Mouse (Mus musculus) gastrocnemius, adult 2 months (tissue): Measurements from ENCODE around the gene Plvap. TPM values are rescaled to one million over a fixed set of nuclear protein-coding genes. Genes with fewer than 3 reads are reported as not detected.

Experiments
- DNase-seq: peaks from one replicate; pipeline ENCODE4 v3.0.0; 2022
- H3K27ac ChIP-seq: fragments of 200-600 bp; 2 replicates; pipeline ENCODE4 v1.8.1; 2022; ENCODE audit warnings: mild to moderate bottlenecking
- H3K4me3 ChIP-seq: fragments of 200-600 bp; 2 replicates; pipeline ENCODE4 v1.8.1; 2022; ENCODE audit warnings: mild to moderate bottlenecking, moderate library complexity
- CTCF ChIP-seq: fragments of 200-600 bp; IDR thresholded peaks from 2 replicates; pipeline ENCODE4 v1.8.1; 2022; ENCODE audit warnings: antibody characterized with exemption, mild to moderate bottlenecking, moderate library complexity
- intact Hi-C: fragments of 180-260 bp; cut with DNase I; formaldehyde crosslinking; loops from one replicate; pipeline ENCODE4 v1.15.1; 2025
- total RNA-seq, 2 experiments: library from RNA; stranded (reverse); gene quantifications; 2 replicates each; pipeline ENCODE4 v1.2.3; 2021

Plvap gene
- total RNA-seq, 2 experiments from 2014 or later: 9.3 to 11.6 TPM

- no peak overlapping the region for H3K27ac ChIP-seq
- intact Hi-C loops: loop anchor here (5.0 kb wide), 1 partner anchor 90 kb away; no protein-coding TSS in a partner anchor
- TF ChIP-seq CTCF: no peak
- no peak for DNase-seq
- H3K4me3 ChIP-seq: no peak overlapping the region
Measured at GRCm38 (mm10) chr8:71467201-71467600, 44.4 kb downstream of the Plvap start.

DNA sequence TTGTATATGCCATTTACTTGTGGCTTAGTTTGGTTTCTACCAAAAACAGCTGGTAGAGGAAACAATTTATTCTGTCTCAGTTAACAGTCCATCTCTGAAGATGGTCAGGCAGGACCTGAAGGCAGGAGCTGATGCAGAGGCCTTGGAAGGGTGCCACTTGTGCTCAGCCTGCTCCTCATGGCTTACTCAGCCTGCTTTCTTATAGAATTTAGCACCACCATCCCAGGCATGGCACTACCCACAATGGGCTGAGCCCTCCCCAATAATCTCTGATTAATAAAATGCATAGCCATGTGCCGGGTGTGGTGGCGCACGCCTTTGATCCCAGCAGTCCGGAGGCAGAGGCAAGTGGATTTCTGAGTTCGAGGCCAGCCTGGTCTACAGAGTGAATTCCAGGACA is 45.4 kb downstream of the Plvap start:
- no peak for DNase-seq
- no peak for TF ChIP-seq CTCF
- Histone ChIP-seq H3K27ac (no peak overlapping the region), H3K4me3 (peak overlapping the region; percentile 89; the same call in 1 of the 2 replicates)
- intact Hi-C loops: loop anchor here (5.0 kb wide), 1 partner anchor 89 kb away; no protein-coding TSS in a partner anchor

GRCm38 (mm10) chr8:71465733-71466132 is 45.8 kb downstream of the Plvap start:
- TF ChIP-seq CTCF: no peak
- DNase-seq: no peak
- H3K4me3 ChIP-seq: peak overlapping the region; percentile 89
- intact Hi-C loops: loop anchor here (5.0 kb wide), 1 partner anchor 88 kb away; no protein-coding TSS in a partner anchor
- H3K27ac ChIP-seq: peak overlapping the region; percentile 95

DNA sequence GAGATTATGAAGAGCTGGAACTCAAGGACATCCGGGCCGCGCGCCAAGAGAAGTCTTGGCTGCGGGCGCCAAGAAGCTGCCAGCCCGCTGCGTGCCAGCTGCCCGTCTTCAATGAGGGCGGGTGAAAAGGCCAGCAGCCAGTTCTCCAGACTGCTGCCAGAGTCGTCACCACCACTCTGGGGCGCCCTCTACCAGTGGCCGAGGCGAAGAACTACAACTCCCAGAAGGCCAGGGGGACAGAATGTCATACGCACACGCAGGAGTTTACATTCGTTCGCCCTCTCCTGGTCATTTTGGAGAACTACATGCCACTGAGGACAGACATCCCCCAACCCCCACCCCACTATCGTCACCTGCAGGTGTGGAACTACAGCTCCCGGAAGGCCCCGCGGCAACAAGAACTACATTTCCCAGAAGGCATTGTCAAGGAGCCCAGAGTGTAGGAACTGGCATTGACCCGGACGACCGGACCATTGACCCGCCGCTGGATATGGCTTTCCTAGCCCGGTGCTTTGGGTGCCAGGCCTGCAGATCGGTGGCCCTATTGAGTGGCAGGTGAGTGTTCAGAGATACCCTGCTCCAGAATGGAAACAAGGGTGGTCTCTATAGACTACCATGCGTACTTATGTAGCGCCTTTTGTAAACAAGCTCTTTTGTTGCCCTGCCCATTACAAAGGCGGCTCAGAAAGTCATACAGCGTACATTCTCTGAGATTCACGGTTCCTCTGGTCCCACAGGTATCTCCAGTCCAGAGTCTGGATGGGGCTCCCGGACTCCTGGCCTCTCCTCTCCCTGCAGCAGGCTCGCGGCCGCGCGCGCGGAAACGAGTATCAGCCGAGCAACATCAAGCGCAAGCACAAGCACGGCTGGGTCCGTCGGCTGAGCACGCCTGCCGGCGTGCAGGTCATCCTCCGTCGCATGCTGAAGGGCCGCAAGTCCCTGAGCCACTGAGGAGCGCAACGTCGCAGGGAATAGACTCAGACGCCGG is 46.7 kb downstream of the Plvap start, which contains the start of gene Mrpl34:
Mrpl34 (plus strand) TSS at position 447 of the 988 bp plus-strand sequence.
- intact Hi-C loops: loop anchor here (5.0 kb wide), 1 partner anchor 88 kb away; no protein-coding TSS in a partner anchor
- Histone ChIP-seq H3K4me3 (peak within 1 kb of the TSS; percentile 89), H3K27ac (peak within 1 kb of the TSS; percentile 95)
- peak; percentile 98 for DNase-seq
- TF ChIP-seq CTCF: peak; percentile 99; the same call in 1 of the 2 replicates

DNA sequence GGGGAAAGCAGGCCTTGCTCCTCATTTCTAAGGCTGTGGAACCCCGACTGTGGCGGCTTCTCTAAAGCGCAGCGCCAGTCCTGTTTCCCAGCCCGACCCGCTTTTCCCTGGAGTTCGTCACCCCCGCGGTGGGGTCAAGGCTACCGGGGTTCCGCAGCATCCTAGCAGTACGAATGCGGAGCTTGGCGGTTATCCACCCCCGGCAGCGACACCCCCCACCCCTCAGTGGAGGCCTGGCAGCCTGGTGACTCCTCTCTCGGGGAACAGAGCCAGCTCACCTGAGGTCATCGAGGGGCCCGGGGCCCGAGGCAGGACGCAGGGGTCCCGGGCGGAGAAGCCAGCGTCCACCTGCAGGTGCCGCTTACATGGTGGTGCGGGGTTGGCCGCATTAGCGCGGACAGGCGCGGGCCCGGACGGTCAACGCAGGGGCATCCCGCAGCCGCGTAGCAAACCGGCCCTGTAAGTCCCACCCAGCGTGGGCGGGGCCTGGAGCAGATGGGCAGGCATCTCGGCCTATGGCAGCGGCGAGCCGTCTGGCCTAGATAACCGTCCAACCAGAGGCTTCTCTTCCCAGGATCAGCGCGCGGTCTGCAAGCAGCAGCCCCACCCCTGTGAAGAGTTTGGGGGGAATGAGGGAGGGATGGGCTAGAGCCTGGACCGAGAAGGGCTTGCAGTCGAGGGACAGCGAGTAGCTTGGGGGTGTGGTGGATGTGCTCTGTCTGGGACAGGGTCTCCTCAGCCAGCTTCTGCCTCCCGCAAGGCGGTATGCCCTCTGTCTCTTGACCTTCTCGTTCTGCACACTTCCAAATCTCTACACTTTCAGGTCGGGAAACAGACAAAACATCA is 48.1 kb downstream of the Plvap start, which contains the start of gene Abhd8:
Abhd8 (minus strand) TSS at position 468 of the 846 bp plus-strand sequence.
- Histone ChIP-seq H3K4me3 (peak within 1 kb of the TSS; percentile 83), H3K27ac (peak within 1 kb of the TSS; percentile 95)
- intact Hi-C loops: loop anchor here (2.0 kb wide), 1 partner anchor 21 kb away; no protein-coding TSS in a partner anchor
- DNase-seq: peak; percentile 98
- TF ChIP-seq CTCF: no peak

DNA sequence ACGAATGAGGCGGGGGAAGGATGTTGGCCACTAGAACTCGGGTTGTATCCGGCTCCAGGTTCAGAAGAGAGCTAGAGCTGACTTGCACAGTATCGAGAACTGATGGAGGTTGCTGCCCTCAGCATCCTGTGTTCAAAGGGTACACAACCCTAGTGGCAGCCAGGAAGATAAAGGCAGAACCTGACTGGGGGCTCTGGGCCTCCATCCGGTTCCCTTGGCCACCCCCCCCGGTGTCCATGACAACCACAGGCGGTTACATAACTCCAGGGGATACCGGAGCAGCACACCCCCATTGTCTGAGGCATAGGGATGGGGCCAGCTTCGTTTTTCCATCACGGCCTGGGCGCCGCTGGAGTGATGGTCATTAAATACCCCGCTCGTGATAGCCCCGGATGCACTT is 48.8 kb downstream of the Plvap start:
- H3K27ac ChIP-seq: peak overlapping the region; percentile 95
- no peak for TF ChIP-seq CTCF
- no peak for DNase-seq
- intact Hi-C loops: loop anchor here (2.0 kb wide), 1 partner anchor 20 kb away; no protein-coding TSS in a partner anchor
- H3K4me3 ChIP-seq: peak overlapping the region; percentile 83

DNA sequence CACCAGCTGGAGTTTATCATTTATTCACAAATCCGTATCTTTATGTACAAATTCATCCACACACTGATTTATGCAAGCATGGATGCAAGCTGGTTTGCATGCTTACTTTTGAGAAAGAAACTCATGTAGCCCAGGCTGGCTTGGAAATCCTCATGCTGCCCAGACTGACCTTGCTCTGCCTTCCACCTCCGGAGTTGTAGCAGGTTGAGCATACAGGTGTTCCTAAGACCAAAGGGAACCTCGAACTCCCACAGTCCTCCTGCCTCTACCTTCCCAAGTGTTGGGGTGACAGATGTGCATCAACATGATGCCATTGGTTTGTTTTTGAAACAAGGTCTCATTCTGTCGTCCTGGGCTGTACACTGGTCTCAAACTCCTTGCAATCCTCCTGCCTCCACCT is 49.4 kb downstream of the Plvap start:
- TF ChIP-seq CTCF: no peak
- H3K27ac ChIP-seq: no peak overlapping the region
- peak; percentile 13 for DNase-seq
- intact Hi-C loops: loop anchor here (2.0 kb wide), 1 partner anchor 19 kb away; no protein-coding TSS in a partner anchor
- H3K4me3 ChIP-seq: peak overlapping the region; percentile 83; the same call in 1 of the 2 replicates

GRCm38 (mm10) chr8:71461152-71461840 is 50.3 kb downstream of the Plvap start:
- DNase-seq: peak; percentile 24
- intact Hi-C loops: no loop called here
- no peak overlapping the region for H3K4me3 ChIP-seq
- no peak overlapping the region for H3K27ac ChIP-seq
- TF ChIP-seq CTCF: no peak

- Histone ChIP-seq H3K4me3 (no peak overlapping the region), H3K27ac (no peak overlapping the region)
- TF ChIP-seq CTCF: no peak
- peak; percentile 11 for DNase-seq
- intact Hi-C loops: no loop called here
Measured at GRCm38 (mm10) chr8:71460716-71461115, 50.8 kb downstream of the Plvap start.

DNA sequence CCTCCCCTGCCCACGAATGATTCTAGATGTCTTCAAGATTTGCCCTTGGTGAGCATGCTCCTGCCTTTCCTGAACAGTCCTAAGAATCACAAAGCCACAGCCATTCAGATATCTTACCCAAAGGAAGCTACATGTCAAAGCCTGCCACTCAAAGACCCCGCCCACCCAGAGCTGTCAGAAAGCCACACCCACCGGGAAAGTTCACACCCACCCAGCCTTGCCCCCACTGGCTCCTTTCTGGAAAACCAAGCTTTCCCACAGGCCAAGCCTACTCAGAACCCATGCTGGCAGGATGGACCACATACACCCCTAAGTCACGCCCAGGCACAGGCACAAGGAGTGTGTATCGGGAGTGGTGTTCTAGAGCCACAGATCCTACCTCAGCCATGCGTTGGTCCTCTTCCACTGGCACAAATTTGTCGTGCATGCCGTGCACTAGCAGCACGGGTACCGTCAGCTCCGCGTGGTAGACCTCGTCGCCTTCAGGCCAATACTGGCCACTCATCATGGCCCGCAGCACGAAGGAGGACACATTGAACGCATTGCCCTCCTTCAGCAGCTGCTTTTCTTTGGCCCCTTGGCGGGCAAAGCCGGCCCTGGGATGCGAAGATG is 53.8 kb downstream of the Plvap start:
- intact Hi-C loops: no loop called here
- Histone ChIP-seq H3K27ac (no peak overlapping the region), H3K4me3 (no peak overlapping the region)
- peak; percentile 15 for DNase-seq
- TF ChIP-seq CTCF: no peak

GRCm38 (mm10) chr8:71456906-71457305 is 54.6 kb downstream of the Plvap start:
- H3K27ac ChIP-seq: no peak overlapping the region
- peak; percentile 39 for DNase-seq
- intact Hi-C loops: no loop called here
- TF ChIP-seq CTCF: no peak
- H3K4me3 ChIP-seq: no peak overlapping the region
